Mouse (Mus musculus): ENCODE data around the gene Tnfsf18.

The Tnfsf18 gene

DNA sequence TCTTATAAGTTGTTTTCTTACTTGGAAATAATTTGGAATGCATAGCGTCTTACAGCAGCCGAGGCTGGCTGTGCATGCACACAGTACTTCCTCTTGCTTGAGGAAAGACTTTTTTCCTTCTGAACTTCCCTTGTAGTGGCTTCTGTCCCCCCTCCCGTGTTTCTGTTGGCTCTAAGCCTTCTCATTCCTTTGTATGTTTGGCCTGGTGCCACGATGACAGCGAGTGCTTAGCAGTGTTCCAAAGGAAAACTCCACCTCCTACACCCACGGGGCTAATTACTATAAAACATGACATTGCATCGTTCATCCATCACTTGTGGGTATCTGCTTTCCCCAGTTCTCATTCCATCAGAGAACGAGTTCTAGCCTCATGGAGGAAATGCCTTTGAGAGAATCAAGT, at the start of gene Tnfsf18:
Gene Tnfsf18 (plus strand): TSS at position 313 of the 400 bp plus-strand sequence.
- DNase-seq, result no peak

GRCm38 (mm10) chr1:161444858-161445257, 49.6 kb upstream of the Tnfsf18 start:
- DNase-seq, result no peak

- no peak for DNase-seq
Observed at GRCm38 (mm10) chr1:161451683-161452245, 42.7 kb upstream of the Tnfsf18 start.

- no peak for DNase-seq
Observed at GRCm38 (mm10) chr1:161452250-161452649, 42.2 kb upstream of the Tnfsf18 start.

GRCm38 (mm10) chr1:161463388-161464085, 30.9 kb upstream of the Tnfsf18 start:
- no peak for DNase-seq

DNA sequence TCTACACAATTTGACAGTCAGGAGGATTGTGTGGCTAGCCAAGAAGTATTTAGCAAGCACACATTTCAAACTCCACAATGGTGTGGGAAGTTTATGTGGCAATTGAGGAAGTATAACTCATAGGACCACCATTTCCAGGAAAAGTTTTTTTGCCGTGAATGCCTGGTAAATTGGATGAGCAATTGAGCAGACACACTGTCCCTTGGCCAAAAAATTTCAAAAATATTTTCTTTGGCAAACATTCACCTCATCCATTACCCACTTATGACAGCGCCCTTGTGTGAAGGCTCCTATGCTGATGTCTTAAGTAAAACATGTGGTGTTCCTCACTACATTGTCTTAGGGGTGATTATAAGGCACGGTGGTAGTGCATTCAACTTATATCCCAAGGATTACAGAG, 17.2 kb upstream of the Tnfsf18 start:
- DNase-seq, result no peak

GRCm38 (mm10) chr1:161479854-161480253, 14.6 kb upstream of the Tnfsf18 start:
- DNase-seq, result no peak

GRCm38 (mm10) chr1:161482211-161482610, 12.2 kb upstream of the Tnfsf18 start:
- no peak for DNase-seq

GRCm38 (mm10) chr1:161487069-161487468, 7.4 kb upstream of the Tnfsf18 start:
- DNase-seq, result no peak

DNA sequence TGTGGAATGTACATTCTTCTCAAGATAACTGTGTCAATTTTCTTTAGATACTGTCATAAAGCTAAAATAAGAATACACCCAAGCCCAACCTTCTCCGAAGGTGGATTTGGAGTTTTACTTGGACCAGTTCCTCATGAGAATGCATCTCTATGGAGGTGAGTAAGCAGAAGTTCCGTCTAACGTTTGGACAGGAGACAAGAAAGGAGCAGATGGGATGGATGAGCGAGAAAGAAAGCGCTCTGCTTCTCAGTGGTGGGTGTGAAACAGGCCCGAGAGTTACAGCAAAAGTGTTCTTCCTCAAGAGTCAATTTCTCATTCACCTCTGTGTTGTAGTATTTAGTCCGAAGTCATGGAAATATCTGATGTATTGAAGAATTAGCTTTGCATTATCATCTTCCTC, 2.7 kb upstream of the Tnfsf18 start:
- DNase-seq, result no peak

GRCm38 (mm10) chr1:161496866-161497645, 2.6 kb downstream of the Tnfsf18 start:
- DNase-seq, result no peak

GRCm38 (mm10) chr1:161500114-161500810, 5.8 kb downstream of the Tnfsf18 start:
- no peak for DNase-seq

DNA sequence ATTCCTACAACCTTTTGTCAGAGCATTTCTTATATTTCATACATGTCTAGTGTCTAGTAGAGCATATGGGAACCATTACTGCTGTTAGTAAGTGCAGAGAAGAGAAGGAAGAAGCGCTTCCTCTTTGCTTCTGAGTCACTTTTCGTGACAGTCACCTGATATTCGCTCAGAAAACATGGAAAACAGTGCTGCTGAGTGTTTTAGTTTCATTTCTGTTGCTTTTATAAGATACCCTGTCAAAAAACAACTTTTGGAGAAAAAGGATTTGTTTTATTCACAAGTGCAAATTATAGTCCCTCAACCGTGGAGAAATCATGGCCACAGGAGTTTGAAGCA, 6.3 kb downstream of the Tnfsf18 start:
- no peak for DNase-seq

DNA sequence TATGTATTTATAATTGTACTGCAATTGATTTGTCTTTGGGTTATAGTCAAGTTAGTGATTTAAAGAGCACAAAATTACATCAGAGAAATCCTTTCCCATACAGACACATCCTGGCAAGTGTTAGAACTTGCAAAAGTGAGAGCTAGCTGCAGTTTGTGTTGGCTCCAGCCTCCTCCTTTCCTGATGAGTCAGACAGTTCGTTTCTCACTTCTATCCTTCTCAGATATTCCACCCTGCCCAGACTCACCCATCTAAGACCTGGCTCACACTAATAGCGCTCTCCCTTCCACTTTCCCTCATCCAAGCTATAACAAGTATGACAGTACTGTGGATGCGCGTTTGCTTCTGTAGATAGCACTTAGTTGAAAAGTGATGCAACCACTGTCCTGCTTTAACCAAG, 11.9 kb downstream of the Tnfsf18 start:
- DNase-seq, result no peak

DNA sequence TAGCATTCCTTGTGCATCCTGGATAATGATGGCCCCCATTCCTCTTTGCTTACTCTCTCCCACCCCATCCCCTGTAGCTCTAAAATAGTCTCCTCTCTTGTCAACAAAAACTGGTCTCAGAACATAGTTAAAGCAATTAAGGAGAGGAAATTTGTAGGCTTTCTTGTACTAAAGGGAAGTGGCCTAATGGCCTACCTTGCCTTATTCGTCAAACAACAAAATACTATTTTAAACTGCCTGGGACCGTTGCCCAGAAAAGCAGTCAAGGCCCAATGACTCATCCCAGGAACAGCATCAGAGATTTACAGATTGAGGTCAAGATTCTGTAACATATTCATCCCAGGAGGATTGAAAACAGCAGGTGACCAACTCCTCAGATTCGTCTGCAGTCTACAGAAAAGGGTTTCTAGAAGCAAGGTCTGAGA, 13.2 kb downstream of the Tnfsf18 start:
- DNase-seq, result no peak

DNA sequence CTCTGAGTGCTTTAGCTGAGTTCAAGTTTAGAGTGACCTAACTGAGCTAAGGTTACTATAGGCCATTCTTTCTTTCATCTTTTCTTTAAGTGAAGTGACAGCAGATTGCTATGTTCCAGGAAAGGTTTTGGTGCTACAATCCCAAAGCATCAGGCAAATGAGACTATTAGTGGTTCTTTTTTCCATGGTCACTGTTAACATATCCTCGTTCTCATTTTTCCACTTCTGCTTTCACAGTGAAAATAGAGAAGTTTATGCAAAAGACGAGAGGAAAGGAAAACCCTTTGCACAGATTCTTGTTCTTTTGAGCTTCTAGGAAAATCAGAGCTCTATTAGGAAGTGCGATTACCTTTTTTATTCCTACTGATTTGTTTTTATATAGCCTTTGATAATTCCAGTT, 22.9 kb downstream of the Tnfsf18 start:
- no peak for DNase-seq

GRCm38 (mm10) chr1:161520223-161520622, 25.8 kb downstream of the Tnfsf18 start:
- no peak for DNase-seq

- DNase-seq, result no peak
Observed at GRCm38 (mm10) chr1:161528173-161528572, 33.7 kb downstream of the Tnfsf18 start.

GRCm38 (mm10) chr1:161550596-161551095, 56.2 kb downstream of the Tnfsf18 start:
- DNase-seq, result no peak

DNA sequence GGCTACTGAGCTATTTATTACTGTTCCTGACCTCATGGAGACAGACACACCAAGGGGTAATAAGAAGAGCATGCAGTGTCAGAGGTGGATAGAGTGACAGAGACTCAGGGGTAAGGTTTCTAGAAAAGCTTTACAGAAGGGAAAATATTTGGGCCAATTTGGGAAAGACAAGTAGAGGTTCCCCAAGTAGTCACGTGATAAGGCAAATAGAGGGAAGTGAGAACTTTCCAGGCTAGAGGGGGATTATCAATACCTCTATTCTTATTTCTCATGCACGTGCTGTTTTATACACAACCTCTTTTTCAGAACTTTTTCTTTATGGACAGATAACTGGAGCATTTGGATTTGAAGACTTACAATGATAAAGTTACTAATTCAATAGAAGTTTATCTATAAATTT, 57.6 kb downstream of the Tnfsf18 start:
- no peak for DNase-seq
